Mouse (Mus musculus) mouse embryonic stem cell (cell line): Measurements from ENCODE around the gene Crocc2.

ENCODE experiments used
- in situ Hi-C, 2 experiments: fragments of 300-500 bp; cut with MboI; formaldehyde crosslinking; loops; 1 replicate in 1 of 2; 3 replicates in 1 of 2; pipeline ENCODE4 v1.14.3; 2019 to 2020; ENCODE audit warnings: low sequenced_read_pairs in 2 of 2, low pct_unique_long_range_greater_than_20kb in 1 of 2, mixed read lengths in 1 of 2; ENCODE audit not compliant: unreplicated experiment in 1 of 2

Crocc2 gene

GRCm38 (mm10) chr1:93237676-93238075 lies 69.2 kb downstream of the Crocc2 start:
- in situ Hi-C loops: no loop called here

DNA sequence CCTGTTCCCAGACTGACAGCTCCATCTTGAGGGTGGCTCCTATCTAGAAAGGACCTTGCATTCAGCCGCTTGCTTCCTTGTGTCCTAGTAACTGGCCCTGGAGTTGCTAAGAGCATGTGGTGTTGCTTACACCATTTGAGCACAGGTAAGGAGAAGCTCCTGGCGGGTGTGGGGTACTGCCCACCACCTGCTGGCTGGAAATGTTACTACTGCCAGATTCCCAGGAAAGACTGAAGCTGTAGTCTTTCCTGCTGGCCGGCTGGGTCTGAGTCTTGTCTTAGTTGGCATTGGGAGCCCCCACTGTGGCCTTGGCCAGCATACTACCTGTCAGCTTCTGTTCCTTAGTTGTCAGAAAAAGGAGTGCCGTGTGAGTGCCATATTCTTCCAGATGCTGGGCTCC lies 69.7 kb downstream of the Crocc2 start:
- in situ Hi-C loops: no loop called here

GRCm38 (mm10) chr1:93245936-93246335 lies 77.4 kb downstream of the Crocc2 start:
- in situ Hi-C loops: no loop called here

- in situ Hi-C loops: no loop called here
These were observed 84.1 kb downstream of the Crocc2 start for GRCm38 (mm10) chr1:93252586-93252985.

DNA sequence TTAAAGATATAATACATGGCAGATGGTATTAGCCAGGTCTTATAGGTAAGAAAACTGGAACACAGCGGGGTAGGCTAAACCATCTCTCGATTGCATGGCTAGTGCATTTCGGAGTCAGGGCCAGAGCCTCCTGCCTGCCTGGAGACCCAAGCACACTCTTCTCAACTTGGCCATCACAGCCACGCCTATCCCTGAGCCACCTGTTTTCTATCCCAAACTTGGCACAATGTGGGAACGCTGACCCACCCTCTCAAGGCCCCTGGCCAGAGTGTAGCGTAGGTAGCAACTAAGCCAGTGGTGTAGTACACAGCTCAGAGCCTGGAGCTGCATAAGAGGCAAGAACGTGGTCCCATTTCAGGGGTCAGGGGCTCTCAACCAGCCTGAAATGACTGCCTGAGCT lies 87.2 kb downstream of the Crocc2 start:
- in situ Hi-C loops: no loop called here

- in situ Hi-C loops: no loop called here
These were observed 89.0 kb downstream of the Crocc2 start for GRCm38 (mm10) chr1:93257560-93257959.

- in situ Hi-C loops: no loop called here
These were observed 98.7 kb downstream of the Crocc2 start for GRCm38 (mm10) chr1:93267207-93267606.

- in situ Hi-C loops: no loop called here
These were observed 99.7 kb downstream of the Crocc2 start for GRCm38 (mm10) chr1:93268246-93268645.

- in situ Hi-C loops: no loop called here
These were observed 102.2 kb downstream of the Crocc2 start for GRCm38 (mm10) chr1:93270516-93271240.

DNA sequence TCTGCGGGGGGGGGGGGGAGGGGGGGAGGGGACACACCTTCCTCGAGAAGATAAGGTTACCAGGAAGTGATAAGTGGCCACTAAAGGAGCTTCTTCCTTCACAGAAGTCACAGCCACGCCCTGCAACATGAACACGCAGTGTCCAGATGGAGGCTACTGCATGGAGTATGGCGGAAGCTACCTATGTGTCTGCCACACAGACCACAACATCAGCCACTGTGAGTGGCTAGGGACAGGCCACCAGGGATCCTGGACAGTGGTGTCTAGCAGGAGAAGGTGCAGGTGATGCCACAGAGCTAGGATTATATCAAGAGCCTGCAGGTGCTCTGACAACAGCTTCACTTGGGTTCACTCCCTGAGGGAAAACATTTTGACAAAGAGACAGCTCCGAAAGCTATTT lies 103.2 kb downstream of the Crocc2 start:
- in situ Hi-C loops: no loop called here

GRCm38 (mm10) chr1:93272409-93272821 lies 103.9 kb downstream of the Crocc2 start:
- in situ Hi-C loops: no loop called here

- in situ Hi-C loops: no loop called here
These were observed 107.0 kb downstream of the Crocc2 start for GRCm38 (mm10) chr1:93275561-93275960.

DNA sequence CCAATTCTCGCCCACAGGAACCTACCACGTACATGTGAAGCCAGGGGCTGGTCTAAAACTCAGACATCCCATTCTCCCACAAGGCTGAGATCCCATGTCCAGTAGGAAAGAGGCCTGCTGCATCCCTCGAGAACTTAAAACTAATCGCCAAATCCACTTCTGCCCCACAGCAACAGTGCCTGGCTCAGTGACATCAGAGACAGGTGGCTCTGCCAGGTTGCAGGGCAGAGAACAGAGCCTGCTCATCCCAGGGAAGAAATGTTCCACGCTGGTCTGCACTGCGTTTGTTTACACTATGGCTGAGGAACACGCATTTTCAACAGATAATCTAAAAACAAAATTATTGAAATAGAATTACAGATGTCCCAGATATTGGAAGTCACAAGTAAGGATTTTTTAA lies 108.5 kb downstream of the Crocc2 start:
- in situ Hi-C loops: no loop called here
